Mouse (Mus musculus): ENCODE data around the gene Sprr2a3.

DNA sequence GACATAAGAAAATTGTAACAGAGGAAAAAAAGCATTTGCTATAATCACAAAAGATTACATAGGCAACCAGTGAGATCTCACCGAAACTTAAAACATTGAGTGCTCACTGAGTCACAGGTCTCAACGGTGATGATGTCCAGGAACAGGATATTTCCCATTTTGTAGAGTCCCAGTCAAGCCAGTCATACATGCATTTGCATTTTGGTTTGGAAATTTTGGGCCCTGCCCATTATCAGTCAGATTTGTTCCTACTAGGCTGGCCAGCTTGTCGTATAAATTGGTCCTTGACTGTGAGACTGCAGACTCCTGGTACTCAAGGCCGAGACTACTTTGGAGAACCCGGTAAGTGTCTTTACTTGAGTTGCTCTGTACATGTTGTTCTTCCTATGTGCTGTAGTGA, 53.6 kb downstream of the Sprr2a3 start, which contains the start of gene Sprr2d:
- TF ChIP-seq GATA1 (IDR thresholded peaks at IDR 0.05; ENCODE audit: borderline replicate concordance, low read length) (no peak), FLI1 (IDR thresholded peaks at IDR 0.05; ENCODE audit: low read length) (no peak)

Data from megakaryocyte, embryonic 14.5 days (primary cell).